Mouse (Mus musculus): ENCODE measurements at regions not wholly inside any gene's neighbourhood (a gene's known extent, or its start where the extent isn't known, plus 50 kb on each side); places are given as distances from the start of the nearest gene placed in this dataset.

DNA sequence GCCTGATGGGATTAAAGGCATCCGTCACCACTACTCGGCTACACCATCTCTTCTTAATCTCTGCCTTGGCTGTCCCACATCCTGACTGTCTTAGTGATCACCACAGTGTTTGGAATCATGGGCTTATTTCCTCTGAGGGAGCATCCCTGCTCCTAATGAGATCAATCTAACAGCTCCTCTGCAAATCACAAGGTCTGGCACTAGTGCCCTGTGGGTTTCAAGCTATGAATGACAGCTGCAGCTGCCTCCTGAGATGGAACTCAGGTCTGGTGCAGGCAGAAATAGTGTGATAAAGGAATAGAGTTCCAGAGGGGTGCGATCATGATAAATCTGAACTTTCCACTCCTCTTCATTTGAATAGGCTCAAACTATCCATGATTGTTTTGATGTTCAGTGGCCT is 330.2 kb upstream of the Gm10131 start:
- TF ChIP-seq POLR2A (IDR thresholded peaks at IDR 0.05; ENCODE audit: borderline replicate concordance, control insufficient read depth, low read depth, low read length) = no peak
- no peak for TF ChIP-seq CTCF (IDR thresholded peaks at IDR 0.05; ENCODE audit: control insufficient read depth, insufficient read depth, low read length)
- Histone ChIP-seq H3K4me1 (ENCODE audit: control insufficient read depth, insufficient read depth, low read length) (no peaks in the 10 kb centered on the region), H3K27ac (ENCODE audit: control insufficient read depth, insufficient read depth, low read depth, low read length, poor library complexity) (no peak overlapping the region), H3K4me3 (replicated peaks; ENCODE audit: control insufficient read depth, low read depth, low read length) (no peak overlapping the region)
- 76% methylated on average over 3 of the region's 3 CpGs for WGBS

DNA sequence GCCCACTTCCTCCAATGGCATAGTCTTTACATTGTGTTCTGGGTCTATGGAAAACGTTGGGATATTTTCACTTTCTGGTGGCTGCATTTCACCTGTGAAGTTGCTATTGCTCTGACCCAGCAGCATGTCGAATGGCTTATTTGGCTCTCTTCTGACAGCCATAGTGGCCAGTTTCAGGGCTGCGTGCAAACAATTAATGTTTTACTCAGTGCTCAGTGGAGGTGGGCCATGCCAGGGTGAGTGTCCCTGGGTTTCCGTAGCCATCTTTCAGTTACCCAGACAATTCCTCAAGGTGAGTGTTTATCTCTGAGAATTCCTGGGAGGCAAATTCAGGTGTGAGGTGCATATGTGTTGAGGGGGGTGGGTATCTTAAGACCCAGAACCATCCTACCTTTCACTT is 329.2 kb upstream of the Gm10131 start:
- no peak overlapping the region for H3K27ac ChIP-seq (ENCODE audit: control insufficient read depth, insufficient read depth, low read depth, low read length, poor library complexity)
- WGBS = 76% methylated on average over 4 of the region's 4 CpGs
- no peaks in the 10 kb centered on the region for H3K4me1 ChIP-seq (ENCODE audit: control insufficient read depth, insufficient read depth, low read length)
- no peak overlapping the region for H3K4me3 ChIP-seq (replicated peaks; ENCODE audit: control insufficient read depth, low read depth, low read length)
- TF ChIP-seq CTCF (IDR thresholded peaks at IDR 0.05; ENCODE audit: control insufficient read depth, insufficient read depth, low read length) (no peak), POLR2A (IDR thresholded peaks at IDR 0.05; ENCODE audit: borderline replicate concordance, control insufficient read depth, low read depth, low read length) (no peak)

- 92% methylated on average over 2 of the region's 2 CpGs for WGBS
- no peak overlapping the region for H3K27ac ChIP-seq (ENCODE audit: control insufficient read depth, insufficient read depth, low read depth, low read length, poor library complexity)
- no peaks in the 10 kb centered on the region for H3K4me1 ChIP-seq (ENCODE audit: control insufficient read depth, insufficient read depth, low read length)
- TF ChIP-seq CTCF (IDR thresholded peaks at IDR 0.05; ENCODE audit: control insufficient read depth, insufficient read depth, low read length) (no peak), POLR2A (IDR thresholded peaks at IDR 0.05; ENCODE audit: borderline replicate concordance, control insufficient read depth, low read depth, low read length) (no peak)
- H3K4me3 ChIP-seq (replicated peaks; ENCODE audit: control insufficient read depth, low read depth, low read length) = no peak overlapping the region
Observed at GRCm38 (mm10) chr8:34438771-34439170, 327.2 kb upstream of the Gm10131 start.

DNA sequence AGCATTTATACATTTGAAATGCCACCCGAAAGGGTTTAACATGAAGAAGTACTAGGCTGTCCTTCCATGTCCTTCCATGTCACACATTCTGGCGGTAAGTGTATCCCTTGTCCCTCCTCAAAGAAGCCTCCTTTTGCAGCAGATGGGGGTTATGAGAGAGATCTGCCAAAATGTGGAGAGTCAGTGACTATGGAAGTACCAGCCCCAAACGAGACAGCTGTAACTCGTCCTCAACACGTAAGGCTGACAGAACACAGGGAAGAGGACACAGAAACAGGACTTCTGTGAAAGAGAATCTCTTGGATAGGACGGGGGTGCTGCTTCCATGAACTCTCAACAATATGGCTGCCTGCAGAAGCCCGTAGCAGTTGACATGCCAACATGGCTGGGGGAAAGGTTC is 320.4 kb upstream of the Gm10131 start:
- Histone ChIP-seq H3K27ac (ENCODE audit: control insufficient read depth, insufficient read depth, low read depth, low read length, poor library complexity) (no peak overlapping the region), H3K4me3 (replicated peaks; ENCODE audit: control insufficient read depth, low read depth, low read length) (no peak overlapping the region), H3K4me1 (ENCODE audit: control insufficient read depth, insufficient read depth, low read length) (no peaks in the 10 kb centered on the region)
- TF ChIP-seq CTCF (IDR thresholded peaks at IDR 0.05; ENCODE audit: control insufficient read depth, insufficient read depth, low read length) (no peak), POLR2A (IDR thresholded peaks at IDR 0.05; ENCODE audit: borderline replicate concordance, control insufficient read depth, low read depth, low read length) (no peak)
- WGBS = 83% methylated on average over 7 of the region's 7 CpGs

DNA sequence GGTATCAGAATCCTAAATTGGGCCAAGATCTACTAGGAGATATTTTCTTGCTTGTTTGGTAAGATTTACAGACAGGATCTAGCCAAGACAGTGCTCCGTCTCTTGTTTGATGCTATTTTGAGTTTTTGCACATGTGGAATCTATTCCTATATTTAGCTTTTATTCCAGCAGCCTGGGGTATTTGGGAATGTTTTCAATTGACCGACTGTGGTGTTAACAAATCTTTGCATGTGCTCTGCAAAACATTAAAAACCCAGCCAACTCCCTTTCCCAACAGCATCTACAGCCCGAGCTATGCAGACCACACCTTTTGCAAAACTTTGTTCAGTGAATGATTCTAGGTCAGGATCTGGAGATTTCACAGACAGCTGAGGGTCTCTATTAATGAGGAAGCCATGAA is 317.7 kb upstream of the Gm10131 start:
- WGBS = 79% methylated on average over 3 of the region's 3 CpGs
- Histone ChIP-seq H3K27ac (ENCODE audit: control insufficient read depth, insufficient read depth, low read depth, low read length, poor library complexity) (no peak overlapping the region), H3K4me3 (replicated peaks; ENCODE audit: control insufficient read depth, low read depth, low read length) (no peak overlapping the region), H3K4me1 (ENCODE audit: control insufficient read depth, insufficient read depth, low read length) (no peaks in the 10 kb centered on the region)
- TF ChIP-seq POLR2A (IDR thresholded peaks at IDR 0.05; ENCODE audit: borderline replicate concordance, control insufficient read depth, low read depth, low read length) = no peak
- no peak for TF ChIP-seq CTCF (IDR thresholded peaks at IDR 0.05; ENCODE audit: control insufficient read depth, insufficient read depth, low read length)

GRCm38 (mm10) chr8:34401571-34401970 is 290.0 kb upstream of the Gm10131 start:
- 82% methylated on average over 3 of the region's 3 CpGs for WGBS
- Histone ChIP-seq H3K4me3 (replicated peaks; ENCODE audit: control insufficient read depth, low read depth, low read length) (no peak overlapping the region), H3K27ac (ENCODE audit: control insufficient read depth, insufficient read depth, low read depth, low read length, poor library complexity) (no peak overlapping the region), H3K4me1 (ENCODE audit: control insufficient read depth, insufficient read depth, low read length) (no peaks in the 10 kb centered on the region)
- TF ChIP-seq POLR2A (IDR thresholded peaks at IDR 0.05; ENCODE audit: borderline replicate concordance, control insufficient read depth, low read depth, low read length) (no peak), CTCF (IDR thresholded peaks at IDR 0.05; ENCODE audit: control insufficient read depth, insufficient read depth, low read length) (no peak)

DNA sequence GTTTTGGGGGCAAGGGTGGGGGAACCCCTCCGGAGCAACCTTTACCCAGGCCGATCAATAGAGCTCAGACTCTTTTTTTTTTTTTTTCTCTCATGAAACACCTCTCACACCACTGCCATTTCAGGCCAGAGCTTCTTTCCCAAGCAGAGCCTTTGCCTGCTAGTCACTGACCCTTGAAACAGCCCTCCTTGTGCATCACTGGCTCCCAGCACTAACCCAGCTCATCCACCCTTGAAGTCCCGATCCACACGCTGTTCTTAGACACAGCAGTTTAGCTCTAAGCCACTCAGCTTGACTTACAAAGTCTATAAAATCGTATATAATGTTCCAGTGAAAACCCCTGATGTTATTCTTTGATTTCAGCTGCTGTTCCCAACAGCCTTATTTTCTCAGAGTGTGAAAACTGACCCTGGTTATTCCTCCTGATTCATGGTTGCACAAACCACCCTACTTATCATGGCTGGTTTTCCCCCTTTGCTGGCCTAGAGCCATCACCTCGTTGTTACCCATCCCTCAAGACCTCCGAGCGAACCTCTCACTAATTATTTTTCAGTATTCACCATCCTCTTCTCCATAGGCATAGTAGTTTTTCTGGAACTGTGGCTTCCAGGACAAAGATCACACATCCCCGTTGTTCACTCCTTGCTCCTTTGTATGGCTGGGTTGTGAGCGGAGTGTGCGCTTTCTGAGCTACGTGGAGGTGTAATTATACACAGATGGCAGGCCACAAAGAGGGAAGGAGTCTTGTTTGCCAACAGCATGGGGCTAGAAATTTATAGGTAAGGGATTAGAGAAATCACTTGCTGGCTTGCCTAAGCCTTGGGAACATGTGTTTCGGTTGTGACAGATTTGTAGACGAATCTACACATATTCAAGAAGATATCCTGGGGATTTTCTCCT is 287.6 kb upstream of the Gm10131 start:
- Histone ChIP-seq H3K4me3 (replicated peaks; ENCODE audit: control insufficient read depth, low read depth, low read length) (no peak overlapping the region), H3K27ac (ENCODE audit: control insufficient read depth, insufficient read depth, low read depth, low read length, poor library complexity) (no peak overlapping the region), H3K4me1 (ENCODE audit: control insufficient read depth, insufficient read depth, low read length) (no peaks in the 10 kb centered on the region)
- TF ChIP-seq POLR2A (IDR thresholded peaks at IDR 0.05; ENCODE audit: borderline replicate concordance, control insufficient read depth, low read depth, low read length) = no peak
- TF ChIP-seq CTCF (IDR thresholded peaks at IDR 0.05; ENCODE audit: control insufficient read depth, insufficient read depth, low read length) = no peak
- WGBS = 77% methylated on average over 14 of the region's 14 CpGs

GRCm38 (mm10) chr8:34397583-34398411 is 286.3 kb upstream of the Gm10131 start:
- WGBS = 8% methylated on average over 23 of the region's 23 CpGs

More at GRCm38 (mm10) chr8:34397583-34398411, 286.3 kb upstream of the Gm10131 start:
- no peaks in the 10 kb centered on the region for H3K4me1 ChIP-seq (ENCODE audit: control insufficient read depth, insufficient read depth, low read length)
- no peak overlapping the region for H3K27ac ChIP-seq (ENCODE audit: control insufficient read depth, insufficient read depth, low read depth, low read length, poor library complexity)
- TF ChIP-seq CTCF (IDR thresholded peaks at IDR 0.05; ENCODE audit: control insufficient read depth, insufficient read depth, low read length) = no peak
- TF ChIP-seq POLR2A (IDR thresholded peaks at IDR 0.05; ENCODE audit: borderline replicate concordance, control insufficient read depth, low read depth, low read length) = no peak
- no peak overlapping the region for H3K4me3 ChIP-seq (replicated peaks; ENCODE audit: control insufficient read depth, low read depth, low read length)
